Mouse (Mus musculus) liver, embryonic 14.5 days (tissue): ENCODE data around the gene Rtn3. TPM values are rescaled to one million over a fixed set of nuclear protein-coding genes. Genes with fewer than 3 reads are reported as not detected.

Experiments used
- ATAC-seq: fragments of 200-750 bp; cut with Nextera tagmentation; 2 replicates; pipeline ENCODE4 v1.8.0; 2017; ENCODE audit warnings: moderate number of reproducible peaks, mild to moderate bottlenecking, moderate library complexity; ENCODE audit not compliant: insufficient read depth
- DNase-seq, 3 experiments: peaks; one replicate each; pipeline ENCODE4 v3.0.0-alpha.2; 2012 to 2013; ENCODE audit warnings: low read depth in 3 of 3, low spot score in 3 of 3
- H3K27ac ChIP-seq: fragments of 300-500 bp; sonication (generic); 2 replicates; pipeline ENCODE4 v1.5.1; 2014; ENCODE audit warnings: moderate library complexity, mild to moderate bottlenecking, control low read depth, inconsistent platforms
- H3K27me3 ChIP-seq: fragments of 300-500 bp; sonication (generic); 2 replicates; pipeline ENCODE4 v1.6.1; 2014; ENCODE audit warnings: mild to moderate bottlenecking, low read length, moderate library complexity; ENCODE audit not compliant: control insufficient read depth, insufficient read depth
- H3K36me3 ChIP-seq: fragments of 300-500 bp; sonication (generic); replicated peaks from 2 replicates; pipeline ENCODE4 v1.6.1; 2014; ENCODE audit warnings: low read depth; ENCODE audit not compliant: control insufficient read depth, insufficient read depth
- H3K4me1 ChIP-seq, 2 experiments: fragments of 200-500 bp in 1 of 2; fragments of 300-500 bp in 1 of 2; sonication (generic) in 1 of 2; replicated peaks; 2 replicates each; pipeline ENCODE4 v1.6.1; 2012 to 2014; ENCODE audit warnings: antibody characterized with exemption in 1 of 2, inconsistent platforms in 1 of 2, low read length in 1 of 2; ENCODE audit not compliant: control insufficient read depth in 2 of 2, insufficient read depth in 2 of 2
- H3K4me2 ChIP-seq: fragments of 300-500 bp; sonication (generic); 2 replicates; pipeline ENCODE4 v1.6.1; 2014; ENCODE audit warnings: low read depth, mild to moderate bottlenecking, control low read depth, moderate library complexity
- H3K4me3 ChIP-seq, 2 experiments: fragments of 200-500 bp in 1 of 2; fragments of 300-500 bp in 1 of 2; sonication (generic) in 1 of 2; 2 replicates each; pipeline ENCODE4 v1.5.1; 2012 to 2014; ENCODE audit warnings: low read depth in 2 of 2, low read length in 2 of 2, mild to moderate bottlenecking in 2 of 2, control low read depth in 1 of 2, inconsistent platforms in 1 of 2, moderate library complexity in 1 of 2; ENCODE audit not compliant: insufficient read depth in 1 of 2
- H3K9ac ChIP-seq: fragments of 300-500 bp; sonication (generic); replicated peaks from 2 replicates; pipeline ENCODE4 v1.6.1; 2014; ENCODE audit warnings: mild to moderate bottlenecking, control low read depth, moderate library complexity
- H3K9me3 ChIP-seq: fragments of 300-500 bp; sonication (generic); 2 replicates; pipeline ENCODE4 v1.6.1; 2016; ENCODE audit warnings: low read length, mixed read lengths; ENCODE audit not compliant: control insufficient read depth
- CTCF ChIP-seq: IDR thresholded peaks from 2 replicates; pipeline ENCODE4 v1.5.1; 2016; ENCODE audit warnings: antibody characterized with exemption, low read depth, control low read depth
- EP300 ChIP-seq: IDR thresholded peaks from 2 replicates; pipeline ENCODE4 v1.6.1; 2016; ENCODE audit warnings: antibody characterized with exemption, low read depth
- WGBS: fragments of 180-500 bp; shearing (Covaris S2); extraction: QIAGEN DNeasy Blood & Tissue Kit; methylation state at CpG from one replicate; pipeline ENCODE4 v1.1.7; 2014; ENCODE audit not compliant: insufficient replicate concordance; 5-methylcytosine and 5-hydroxymethylcytosine counted together
- polyA plus RNA-seq, 2 experiments: library from polyadenylated mRNA; depleted of rRNA in 1 of 2; stranded (reverse) in 1 of 2; unstranded in 1 of 2; fragments of >200 nt; fragmentation: Nextera tagmentation in 1 of 2; extraction: Ambion mirVana in 1 of 2; gene quantifications; 2 replicates each; pipeline versions ENCODE4 v1.2.1 to v1.2.3; 2012 to 2014

Rtn3 gene
- polyA plus RNA-seq, 2 experiments, result 45.1 to 52.5 TPM

- H3K4me2 ChIP-seq, result peak overlapping the region; percentile 71
- ATAC-seq (no peak), DNase-seq (no peak)
- H3K36me3 ChIP-seq, result no peaks in the 10 kb centered on the region; the same call in 1 of the 2 replicates
- 10% methylated on average over 12 of the region's 12 CpGs for WGBS
- no peaks in the 10 kb centered on the region for H3K27me3 ChIP-seq
- H3K4me3 ChIP-seq, result peak overlapping the region; percentile 83
- H3K4me1 ChIP-seq, result peaks cover 7 to 15% of the 10 kb centered on the region in 2 experiments
- peak overlapping the region; percentile 93 for H3K9ac ChIP-seq
- H3K27ac ChIP-seq, result peak overlapping the region; percentile 92
- H3K9me3 ChIP-seq, result no peaks in the 10 kb centered on the region
- TF ChIP-seq EP300 (no peak), CTCF (no peak)
These were observed 1.4 kb downstream of the Rtn3 start for GRCm38 (mm10) chr19:7481541-7482265.

GRCm38 (mm10) chr19:7479751-7480248 is 3.3 kb downstream of the Rtn3 start:
- Histone ChIP-seq H3K27ac (no peak overlapping the region), H3K27me3 (no peaks in the 10 kb centered on the region), H3K4me1 (peaks cover 7 to 15% of the 10 kb centered on the region in 2 experiments), H3K36me3 (no peaks in the 10 kb centered on the region; the same call in 1 of the 2 replicates), H3K9ac (no peak overlapping the region), H3K4me3 (no peak overlapping the region), H3K4me2 (no peak overlapping the region), H3K9me3 (no peaks in the 10 kb centered on the region)
- 82% methylated on average over 3 of the region's 3 CpGs for WGBS
- no peak for TF ChIP-seq EP300
- TF ChIP-seq CTCF, result no peak
- DNase-seq, result no peak
- ATAC-seq, result no peak

GRCm38 (mm10) chr19:7470643-7471042 is 12.4 kb downstream of the Rtn3 start:
- WGBS, result 91% methylated on average over 2 of the region's 2 CpGs
- Histone ChIP-seq H3K4me1 (no peaks in the 10 kb centered on the region), H3K4me3 (no peak overlapping the region), H3K27ac (no peak overlapping the region), H3K9me3 (no peaks in the 10 kb centered on the region), H3K36me3 (peaks cover 19% of the 10 kb centered on the region), H3K9ac (no peak overlapping the region), H3K27me3 (no peaks in the 10 kb centered on the region), H3K4me2 (no peak overlapping the region)
- TF ChIP-seq EP300 (no peak), CTCF (no peak)
- ATAC-seq (no peak), DNase-seq (no peak)

GRCm38 (mm10) chr19:7467915-7468314 is 15.2 kb downstream of the Rtn3 start:
- no peak overlapping the region for H3K9ac ChIP-seq
- H3K36me3 ChIP-seq, result peaks cover 8% of the 10 kb centered on the region
- no peak overlapping the region for H3K4me3 ChIP-seq
- ATAC-seq (no peak), DNase-seq (no peak)
- H3K27ac ChIP-seq, result no peak overlapping the region
- H3K27me3 ChIP-seq, result no peaks in the 10 kb centered on the region
- H3K4me2 ChIP-seq, result no peak overlapping the region
- no peaks in the 10 kb centered on the region for H3K9me3 ChIP-seq
- TF ChIP-seq EP300 (no peak), CTCF (no peak)
- H3K4me1 ChIP-seq, result no peaks in the 10 kb centered on the region

- 85% methylated on average over 2 of the region's 2 CpGs for WGBS
- DNase-seq (no peak), ATAC-seq (no peak)
- H3K27ac ChIP-seq, result no peak overlapping the region
- H3K4me2 ChIP-seq, result no peak overlapping the region
- no peaks in the 10 kb centered on the region for H3K27me3 ChIP-seq
- no peak overlapping the region for H3K9ac ChIP-seq
- H3K9me3 ChIP-seq, result no peaks in the 10 kb centered on the region
- H3K4me1 ChIP-seq, result no peaks in the 10 kb centered on the region
- H3K4me3 ChIP-seq, result no peak overlapping the region
- H3K36me3 ChIP-seq, result peaks cover 3% of the 10 kb centered on the region
- no peak for TF ChIP-seq EP300
- TF ChIP-seq CTCF, result no peak
These were observed 23.7 kb downstream of the Rtn3 start for GRCm38 (mm10) chr19:7459370-7459769.
